Mouse (Mus musculus) heart, adult 18-20 months (tissue): ENCODE results near the gene Gtf2i. TPM values are rescaled to one million over a fixed set of nuclear protein-coding genes. Genes with fewer than 3 reads are reported as not detected.

Experiments
- DNase-seq, 2 experiments: peaks; one replicate each; pipeline ENCODE4 v3.0.0; 2021 to 2022; ENCODE audit warnings: mixed read lengths in 1 of 2
- total RNA-seq, 2 experiments: library from RNA; stranded (reverse); gene quantifications; 2 replicates each; pipeline ENCODE4 v1.2.3; 2021

The Gtf2i gene
- total RNA-seq, 2 experiments from 2014 or later: 188 to 197 TPM

DNA sequence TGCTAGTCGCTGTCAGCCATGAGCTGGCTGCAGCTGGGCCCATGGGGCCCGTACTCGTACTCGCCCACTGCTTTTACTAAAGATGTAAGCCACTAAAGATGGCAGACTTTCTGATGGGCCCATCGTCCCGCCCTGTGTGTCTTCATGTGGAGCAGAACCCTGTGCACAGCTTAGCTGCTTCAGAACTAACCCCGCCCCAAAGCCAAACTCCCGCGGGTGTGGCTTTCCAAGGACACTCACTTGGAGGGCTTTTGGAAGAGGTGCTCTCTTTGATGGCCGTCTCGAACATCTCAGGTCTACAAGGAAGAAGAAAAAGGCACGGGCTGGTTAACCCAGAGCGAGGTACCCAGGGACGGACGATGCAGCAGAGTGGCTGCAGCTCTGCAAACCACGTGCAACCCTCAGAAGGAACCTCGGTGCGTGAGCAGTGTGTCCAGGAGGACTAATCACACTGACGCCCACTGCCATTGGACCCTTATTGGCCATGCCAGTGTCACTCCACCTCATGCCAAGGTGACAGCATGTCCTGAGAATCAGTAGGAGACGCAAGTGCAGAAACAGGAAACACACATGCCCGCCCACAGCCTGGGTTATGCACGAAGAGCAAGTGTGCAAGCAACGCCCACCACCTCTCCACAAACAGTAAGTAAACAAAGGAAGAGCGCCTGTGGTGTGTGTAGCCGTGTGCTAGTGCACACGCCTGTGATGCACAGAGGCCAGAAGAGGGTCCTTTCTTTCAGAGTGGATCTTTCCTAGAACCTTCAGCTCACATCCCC is 70.7 kb downstream of the Gtf2i start:
- DNase-seq: no peak

DNA sequence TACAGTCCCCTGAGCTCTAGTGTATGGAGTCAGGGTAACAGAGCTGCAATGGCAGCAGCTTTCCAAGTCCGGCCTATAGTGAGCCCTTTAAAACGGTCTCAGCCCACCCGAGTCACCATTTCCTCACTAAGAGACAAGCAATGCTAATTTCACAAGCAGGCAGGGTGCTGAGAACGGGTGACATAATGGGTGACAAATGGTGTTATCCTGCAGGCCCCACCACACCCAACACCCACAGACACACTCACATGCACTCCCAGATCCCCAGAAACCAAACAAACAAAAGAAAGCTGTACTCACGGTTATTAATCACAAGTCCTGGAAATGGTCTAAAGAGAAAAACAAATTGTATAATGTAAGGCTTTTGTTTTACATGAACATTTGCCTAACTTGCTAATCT is 72.7 kb downstream of the Gtf2i start:
- no peak for DNase-seq

DNA sequence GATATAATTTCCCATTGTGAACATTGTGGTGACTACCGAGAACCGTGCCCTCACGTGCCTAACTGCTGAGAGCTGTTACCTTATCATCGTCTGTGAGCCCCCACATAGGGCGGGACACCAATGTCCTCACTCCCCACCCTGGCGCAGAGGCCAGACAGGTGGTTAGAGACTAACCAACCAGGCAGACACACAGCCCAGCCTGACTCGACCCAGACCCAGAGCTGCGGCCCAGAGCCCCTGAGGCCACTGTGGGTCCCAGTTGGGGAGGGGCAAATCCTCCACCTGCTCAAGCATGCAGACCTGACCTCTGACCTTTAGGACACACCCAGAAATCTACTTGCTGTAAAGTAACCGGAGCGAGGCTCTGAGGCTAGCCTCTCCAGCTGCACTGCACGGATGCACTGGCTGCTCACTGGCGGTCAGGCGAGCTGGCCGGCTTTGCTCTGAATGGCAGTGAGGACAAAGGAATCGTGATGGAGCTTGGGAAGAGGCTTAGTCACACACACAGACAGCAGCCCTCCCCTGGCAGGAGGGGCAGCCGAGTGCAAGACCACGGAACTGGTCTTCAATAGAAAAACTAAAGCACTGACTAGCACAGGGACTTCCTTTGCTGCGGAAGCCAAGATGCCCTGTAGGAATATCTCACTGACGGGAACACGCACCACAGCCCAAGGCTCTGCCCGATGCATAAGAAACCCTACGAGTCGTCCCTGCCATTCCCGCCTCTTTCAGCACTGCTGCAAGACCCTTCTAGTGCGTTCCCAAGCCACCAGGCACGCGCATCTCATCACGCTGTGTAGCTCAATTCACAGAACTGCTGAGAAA is 76.4 kb downstream of the Gtf2i start:
- DNase-seq: no peak

DNA sequence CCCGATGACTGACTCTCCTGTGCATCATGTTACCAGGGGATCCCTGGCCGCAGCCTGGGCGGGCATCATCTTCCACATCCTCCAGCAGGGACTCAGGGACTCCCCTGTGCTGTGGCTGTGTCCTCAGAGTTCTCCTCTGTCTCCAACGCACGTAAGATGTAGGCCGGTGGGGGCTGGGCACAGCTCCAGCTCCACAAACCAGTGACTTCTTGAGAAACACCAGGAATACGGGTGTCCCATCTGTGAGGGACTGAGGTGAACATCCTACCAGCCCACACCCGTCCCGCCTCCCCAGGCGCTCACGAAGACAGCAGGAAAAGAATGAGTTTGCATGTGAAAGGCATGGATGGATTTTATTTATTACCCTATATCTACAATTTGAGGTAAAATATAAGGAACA is 77.1 kb downstream of the Gtf2i start:
- no peak for DNase-seq

DNA sequence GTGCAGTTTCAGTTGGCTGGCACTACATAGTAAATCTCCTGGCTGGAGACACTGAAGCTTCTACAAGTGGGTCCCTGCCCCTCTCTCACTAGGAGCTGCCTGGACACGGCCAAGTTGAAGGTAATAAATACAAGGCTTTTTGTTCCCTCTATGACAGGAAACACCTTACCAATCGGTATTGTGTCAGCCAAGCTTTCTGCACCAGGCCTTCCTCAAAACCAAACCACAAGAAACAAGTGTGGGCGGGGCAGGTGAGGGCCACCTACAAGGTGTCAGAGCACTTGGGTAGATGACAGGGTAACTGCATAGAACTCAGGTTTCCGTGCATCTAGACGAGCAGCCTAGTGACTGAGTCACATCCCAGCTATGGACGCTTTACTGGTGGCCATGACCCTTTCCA is 77.8 kb downstream of the Gtf2i start:
- DNase-seq: peak in 1 of 2 experiments; percentile 46

DNA sequence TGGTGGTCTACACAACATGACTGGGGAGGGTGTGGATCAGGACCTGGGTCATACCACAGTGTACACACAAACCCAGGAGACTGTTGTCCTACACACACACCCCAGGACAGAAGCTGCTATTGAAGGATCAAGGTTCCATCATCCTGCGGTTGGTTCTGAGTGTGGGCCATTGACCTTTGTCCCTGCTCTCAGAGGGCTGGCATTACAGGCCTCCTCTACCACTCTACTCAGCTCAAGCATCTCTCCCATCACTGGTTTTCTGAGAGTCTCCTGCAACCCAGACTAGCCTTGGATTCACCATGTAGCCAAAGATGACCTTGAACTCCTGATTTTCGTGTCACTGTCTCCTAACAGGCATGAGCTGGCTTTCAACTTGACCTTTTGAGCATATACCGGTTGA is 78.3 kb downstream of the Gtf2i start:
- no peak for DNase-seq

DNA sequence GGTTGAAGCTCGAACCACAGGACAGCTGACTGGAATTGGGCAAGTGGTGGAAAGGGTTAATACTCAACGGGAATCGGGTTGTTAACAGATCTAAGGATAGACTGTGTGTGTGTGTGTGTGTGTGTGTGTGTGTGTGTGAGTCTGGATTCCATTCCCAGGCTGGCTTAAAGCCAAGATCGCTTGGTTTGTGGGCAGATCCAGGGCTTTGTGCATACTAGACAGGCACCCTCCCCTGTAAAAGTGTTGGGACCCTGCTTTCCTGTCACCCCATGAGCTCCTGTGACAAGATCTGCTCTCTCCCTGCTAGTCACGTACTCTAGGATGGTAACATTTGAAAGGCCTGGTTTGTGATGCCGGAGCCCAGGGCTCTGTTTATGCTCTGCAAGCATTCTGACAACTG is 79.4 kb downstream of the Gtf2i start:
- DNase-seq: no peak

DNA sequence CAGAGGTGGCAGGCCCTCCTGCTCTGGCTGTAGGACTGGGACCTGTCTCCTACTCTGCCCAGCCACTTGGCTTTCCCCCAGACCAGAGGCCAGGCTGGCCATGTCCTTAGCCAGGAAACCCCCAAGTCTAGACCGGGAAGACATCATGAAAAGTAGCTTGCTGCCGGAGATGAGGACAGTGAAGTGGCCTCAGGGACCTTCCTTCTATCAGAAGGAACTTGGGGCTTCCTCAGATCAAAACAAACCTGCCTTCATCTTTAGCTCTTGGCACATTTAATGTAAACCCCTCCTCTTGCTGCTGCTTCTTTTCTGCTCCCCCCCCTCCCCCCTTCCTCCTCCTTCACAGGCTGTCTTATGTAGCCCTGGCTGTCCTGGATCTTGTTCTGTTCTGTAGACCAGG is 80.4 kb downstream of the Gtf2i start:
- no peak for DNase-seq

DNA sequence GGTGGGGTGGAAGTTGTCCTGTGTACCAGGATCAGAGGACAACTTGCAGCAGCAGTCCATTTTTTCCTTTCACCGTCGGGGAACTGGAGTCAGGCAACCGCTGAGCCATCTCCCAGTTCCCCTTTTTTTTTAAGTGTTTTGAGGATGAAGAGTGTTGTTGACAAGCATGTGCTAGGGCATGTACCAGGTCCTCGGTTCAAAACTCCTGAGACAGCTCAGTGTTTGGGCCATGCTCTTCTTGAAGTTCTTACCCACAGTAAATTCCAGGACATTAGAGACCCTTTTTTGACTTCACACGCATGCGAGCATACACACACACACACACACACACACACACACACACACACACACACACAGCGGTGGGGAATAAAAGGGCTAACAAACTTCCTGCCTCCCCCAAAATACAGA is 81.3 kb downstream of the Gtf2i start:
- no peak for DNase-seq

DNA sequence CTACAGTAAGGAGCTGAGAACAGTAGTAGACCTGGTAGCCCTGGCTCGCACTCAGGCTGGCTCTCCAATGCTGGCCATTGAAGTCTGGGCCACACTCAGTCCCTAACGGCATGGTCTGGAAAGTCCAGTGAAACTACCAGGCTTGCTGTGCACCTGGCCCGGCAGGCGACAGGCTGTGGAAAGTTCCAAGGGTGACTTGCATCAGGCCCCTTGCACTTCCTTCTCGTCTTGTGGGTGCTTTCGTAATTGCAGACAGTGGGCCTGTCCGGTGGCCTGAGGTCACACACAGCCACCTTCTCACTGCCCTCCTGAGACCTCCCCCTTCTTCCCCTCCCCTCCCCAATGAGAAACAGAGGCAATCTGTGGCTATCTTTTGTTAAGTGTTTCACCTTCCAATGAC is 82.0 kb downstream of the Gtf2i start:
- peak; percentile 53 to 75 for DNase-seq

DNA sequence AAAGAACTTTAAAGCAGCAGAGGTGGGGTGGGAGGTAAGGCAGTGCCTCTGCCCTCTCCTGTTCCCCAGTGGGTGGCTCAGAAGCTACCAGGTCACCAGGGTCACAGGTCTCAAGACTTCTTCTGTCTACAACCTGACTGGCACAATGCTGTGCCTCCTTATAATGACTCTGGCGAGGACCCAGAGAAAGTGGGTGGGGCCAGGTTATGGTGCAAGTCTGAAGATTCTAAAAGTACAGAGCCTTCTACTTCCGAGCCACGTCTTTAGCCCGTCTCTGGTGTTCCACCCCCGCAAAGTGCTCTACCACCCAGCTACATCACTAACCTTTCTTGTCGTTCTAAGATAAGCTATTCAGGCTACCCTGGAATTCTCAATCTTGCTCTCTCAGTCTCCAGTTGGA is 82.4 kb downstream of the Gtf2i start:
- DNase-seq: peak; percentile 47 to 51

DNA sequence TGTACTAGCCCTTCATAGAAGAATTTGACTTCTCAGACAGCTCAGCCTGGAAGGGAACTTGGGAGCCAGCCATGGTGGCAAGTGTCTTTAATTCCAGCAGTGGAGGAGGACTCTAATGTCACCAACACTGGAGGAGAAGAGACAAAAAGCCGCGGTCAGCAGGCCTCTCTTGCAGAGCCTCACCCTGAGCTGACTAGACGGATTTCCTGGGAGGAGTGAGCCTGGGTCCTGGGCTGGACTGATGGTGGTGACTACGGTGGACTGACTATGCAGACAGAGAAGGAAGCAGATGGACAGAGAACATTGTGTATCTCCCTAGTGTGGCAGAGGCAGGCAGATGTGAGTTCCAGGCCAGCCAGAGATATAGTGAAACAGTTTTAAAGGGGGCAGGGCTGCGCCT is 83.2 kb downstream of the Gtf2i start:
- DNase-seq: peak; percentile 56 to 84

DNA sequence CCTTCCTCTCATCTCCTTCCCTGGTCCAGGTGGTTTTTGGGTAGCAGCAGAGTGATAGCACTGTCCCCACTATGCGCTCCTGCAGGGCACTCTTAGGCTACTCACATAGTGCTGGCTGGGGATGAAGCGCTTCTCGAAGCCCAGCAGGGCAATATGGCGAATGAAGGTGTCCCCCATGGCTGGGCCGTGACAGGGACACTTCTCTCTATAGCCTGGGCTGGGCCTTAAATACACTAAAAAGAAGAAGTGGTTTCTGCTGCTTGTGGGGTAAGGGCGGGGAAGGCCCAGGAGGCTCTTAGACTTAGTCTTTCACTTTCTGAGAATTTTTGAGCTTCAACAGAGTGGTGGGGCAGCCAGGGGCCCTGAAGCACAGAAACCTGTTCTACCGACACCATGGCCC is 85.2 kb downstream of the Gtf2i start, which contains the start of gene Ncf1:
Gene Ncf1, minus strand, starts transcription at position 235 of the 400 bp plus-strand sequence.
- peak; percentile 30 to 65 for DNase-seq

DNA sequence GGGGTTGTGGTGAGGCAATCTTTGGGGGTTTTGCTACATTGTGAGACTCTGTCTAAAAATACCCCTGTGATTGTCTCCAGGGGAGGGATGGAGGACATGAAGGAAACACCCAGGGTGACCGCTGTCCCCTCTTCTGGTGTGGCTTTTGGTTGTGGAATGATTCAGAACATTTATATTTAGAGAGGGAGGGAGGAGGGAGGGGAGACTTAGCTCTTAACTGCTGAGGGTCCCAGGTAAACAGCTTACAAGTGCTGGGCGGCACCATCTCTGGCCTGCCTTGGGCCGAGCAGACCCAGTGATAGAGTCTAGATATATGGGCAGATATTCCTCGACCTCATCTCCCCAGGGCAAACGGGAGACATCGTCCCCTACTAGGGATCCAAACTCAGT is 86.3 kb downstream of the Gtf2i start:
- no peak for DNase-seq

DNA sequence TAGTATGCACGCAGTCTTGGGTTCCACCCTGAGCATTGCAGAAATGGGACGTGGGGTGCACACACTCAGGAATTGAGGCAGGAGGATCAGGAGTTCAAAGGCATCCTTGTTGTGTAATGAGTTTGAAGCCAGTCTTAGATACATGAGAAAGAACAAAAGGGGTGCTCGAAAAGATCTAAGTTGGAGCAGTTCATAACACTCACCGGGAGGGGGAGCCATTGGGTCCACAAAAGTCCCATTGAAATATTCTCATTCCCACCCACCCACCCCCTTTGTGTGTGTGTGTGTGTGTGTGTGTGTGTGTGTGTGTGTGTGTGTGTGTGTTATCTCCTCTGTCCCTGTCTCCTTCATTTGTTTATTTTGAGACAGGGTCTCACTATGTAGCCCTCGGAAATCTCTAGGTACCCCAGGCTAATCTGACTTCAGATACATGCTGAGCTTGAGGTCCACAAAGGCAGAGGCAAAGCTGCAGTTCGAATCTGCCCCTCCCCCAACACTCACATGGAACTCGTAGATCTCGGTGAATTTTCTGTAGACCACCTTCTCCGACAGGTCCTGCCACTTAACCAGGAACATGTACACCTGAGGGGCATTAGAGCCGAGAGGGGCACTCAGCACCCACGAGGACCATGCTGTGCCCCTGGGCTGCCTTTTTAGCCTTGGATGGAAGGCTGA is 86.8 kb downstream of the Gtf2i start:
- peak in 1 of 2 experiments; percentile 54 for DNase-seq

DNA sequence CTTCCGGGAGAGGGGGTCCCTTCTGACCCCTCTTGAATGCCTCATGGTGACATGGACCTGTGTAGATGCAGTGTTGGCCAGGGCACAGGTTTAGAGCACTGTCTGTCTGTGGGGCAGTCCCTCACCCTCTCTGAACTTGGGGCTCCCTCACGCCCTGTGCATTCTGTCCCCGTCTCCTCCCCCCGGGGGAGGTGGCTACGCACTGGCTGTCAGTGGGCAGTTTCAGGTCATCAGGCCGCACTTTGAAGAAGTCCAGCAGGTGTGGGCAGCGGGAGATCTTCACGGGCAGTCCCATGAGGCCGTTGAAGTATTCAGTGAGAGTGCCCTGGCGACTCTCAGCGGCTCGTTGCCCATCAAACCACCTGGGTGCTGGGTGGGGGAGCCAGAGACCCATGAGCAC is 87.6 kb downstream of the Gtf2i start:
- DNase-seq: no peak

DNA sequence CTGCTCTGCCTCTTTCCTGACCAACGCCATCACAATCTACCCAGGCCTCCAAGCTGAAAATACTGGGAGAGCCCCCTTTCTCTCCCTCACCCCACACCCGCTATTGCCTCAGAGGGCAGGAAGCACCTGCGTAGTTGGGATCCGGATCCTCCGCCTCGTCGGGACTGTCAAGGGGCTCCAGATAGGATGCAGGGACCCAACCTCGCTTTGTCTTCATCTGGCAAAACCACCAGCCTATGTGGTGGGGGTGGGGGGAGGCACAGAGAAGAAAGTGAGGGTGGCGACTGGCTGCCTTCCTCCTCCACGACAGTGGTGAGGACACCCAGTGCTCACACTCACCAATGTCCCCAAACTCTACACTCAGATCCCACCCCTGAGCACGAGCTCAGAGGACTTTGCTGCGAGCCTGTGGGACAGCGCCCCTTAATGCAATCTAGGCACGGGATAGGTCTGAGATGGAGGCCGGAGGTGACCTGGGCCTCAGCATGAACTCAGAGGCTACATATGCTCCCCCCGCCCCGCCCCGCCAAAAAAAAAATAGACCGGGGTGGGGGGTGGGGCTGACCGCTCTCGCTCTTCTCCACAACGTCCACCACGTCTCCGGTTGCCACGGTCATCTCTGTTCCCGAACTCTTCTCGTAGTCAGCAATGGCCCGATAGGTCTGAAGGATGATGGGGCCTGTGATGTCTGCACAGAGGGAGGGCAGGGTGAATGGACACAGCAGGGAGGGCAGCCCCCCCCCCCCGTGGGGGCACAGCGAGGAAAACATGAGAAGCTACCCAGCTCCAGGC is 89.3 kb downstream of the Gtf2i start:
- no peak for DNase-seq

DNA sequence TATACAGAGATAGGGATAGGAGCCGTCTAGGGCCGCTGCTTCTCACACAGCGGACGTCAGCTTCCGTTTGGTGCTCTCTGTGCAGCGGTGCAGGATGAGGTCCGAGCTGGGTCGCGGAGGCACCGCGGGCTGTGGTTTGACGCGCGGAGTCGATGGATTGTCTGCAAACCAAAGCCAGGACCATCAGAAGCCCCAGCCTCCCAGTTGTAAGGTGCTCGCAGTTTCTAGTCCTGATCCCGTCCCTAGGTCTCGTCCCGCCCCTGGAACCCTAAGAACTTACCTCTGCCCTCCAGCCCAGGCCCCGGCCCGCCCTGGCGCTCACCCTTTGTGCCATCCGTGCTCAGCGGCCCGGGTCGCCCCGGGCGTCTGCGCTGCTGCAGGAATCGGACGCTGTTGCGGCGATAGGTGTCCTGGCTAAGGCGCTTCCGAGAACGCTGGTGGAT is 92.8 kb downstream of the Gtf2i start:
- DNase-seq: no peak

DNA sequence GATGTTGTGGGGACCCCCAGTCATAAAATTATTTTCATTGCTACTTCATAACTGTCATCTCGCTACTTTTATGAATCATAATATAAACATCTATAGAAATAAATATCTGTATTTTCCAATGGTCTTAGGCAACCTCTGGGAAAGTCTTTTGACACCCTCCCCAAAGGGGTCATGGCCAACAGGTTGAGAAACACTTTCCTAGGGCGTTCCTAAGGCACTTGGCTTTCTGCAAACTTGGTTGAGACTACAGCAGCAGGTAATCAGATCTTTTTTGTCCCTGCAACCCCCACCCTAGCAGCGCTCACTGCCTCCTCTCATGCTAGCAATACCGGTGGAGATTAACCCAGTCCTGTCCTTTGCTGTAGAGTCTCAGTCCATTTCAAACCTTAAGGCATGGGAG is 93.3 kb downstream of the Gtf2i start:
- DNase-seq: no peak

DNA sequence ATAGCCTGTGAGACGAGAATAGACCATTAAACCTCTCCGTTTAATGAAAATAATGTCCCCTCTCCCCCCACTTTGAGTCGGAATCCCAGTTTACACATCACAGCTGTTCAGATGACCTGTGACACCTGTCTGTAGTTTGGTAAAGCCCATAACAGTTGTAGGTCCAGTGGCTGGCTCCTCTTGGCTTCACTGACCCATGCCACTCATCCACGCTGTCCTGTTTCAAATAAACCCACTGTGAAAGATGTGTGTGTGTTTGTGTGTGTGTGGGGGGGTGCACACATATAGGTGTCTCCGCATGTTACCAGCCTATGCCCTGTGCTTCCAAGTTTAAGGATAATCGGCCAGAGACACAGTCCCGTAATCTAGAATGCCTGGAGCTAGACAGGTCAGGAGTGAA is 96.7 kb downstream of the Gtf2i start:
- no peak for DNase-seq

DNA sequence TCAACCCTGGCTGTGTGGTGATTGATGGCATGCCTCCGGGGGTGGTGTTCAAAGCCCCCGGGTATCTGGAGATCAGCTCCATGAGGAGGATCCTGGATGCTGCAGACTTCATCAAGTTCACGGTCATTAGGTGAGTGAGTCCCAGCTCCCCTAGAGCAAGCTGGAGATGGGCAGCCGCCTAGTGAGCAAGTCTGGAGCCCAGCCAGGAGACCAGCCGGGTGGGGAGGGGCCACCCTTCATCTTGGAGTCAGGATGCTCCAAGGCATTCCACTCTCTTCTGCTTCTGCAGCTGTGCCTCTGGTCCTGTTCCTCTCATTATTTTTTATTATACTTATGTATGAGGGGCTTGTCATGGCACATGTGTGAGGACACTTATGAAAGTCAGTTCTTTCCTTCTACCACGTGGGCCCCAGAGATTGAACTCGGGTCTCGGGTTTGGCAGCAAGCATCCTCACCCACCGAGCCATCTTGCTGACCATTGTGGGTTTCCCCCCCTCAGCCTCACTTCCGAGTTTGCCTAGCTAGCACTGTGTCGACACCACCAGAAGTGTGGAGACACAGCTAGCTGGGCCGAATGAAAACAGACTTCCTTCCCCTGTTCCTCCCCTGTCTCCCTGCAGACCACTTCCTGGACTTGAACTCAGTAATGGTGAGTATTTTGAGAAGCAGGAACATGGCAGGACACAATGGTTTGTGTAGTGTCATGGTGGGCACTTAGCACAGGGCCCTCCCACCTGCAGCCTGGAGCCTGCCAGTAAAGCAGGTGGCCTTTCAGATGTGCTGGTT is 100.3 kb downstream of the Gtf2i start:
- no peak for DNase-seq
